Mouse (Mus musculus): ENCODE data around the gene Lingo1. TPM values are rescaled to one million over a fixed set of nuclear protein-coding genes. Genes with fewer than 3 reads are reported as not detected.
A peak's percentile ranks its signal among the peaks of the same experiment; 100 is the strongest.

Gene Lingo1
- total RNA-seq (2022) = 1 to 10 TPM; 1.2 to 2.3 (median 1.8) TPM

DNA sequence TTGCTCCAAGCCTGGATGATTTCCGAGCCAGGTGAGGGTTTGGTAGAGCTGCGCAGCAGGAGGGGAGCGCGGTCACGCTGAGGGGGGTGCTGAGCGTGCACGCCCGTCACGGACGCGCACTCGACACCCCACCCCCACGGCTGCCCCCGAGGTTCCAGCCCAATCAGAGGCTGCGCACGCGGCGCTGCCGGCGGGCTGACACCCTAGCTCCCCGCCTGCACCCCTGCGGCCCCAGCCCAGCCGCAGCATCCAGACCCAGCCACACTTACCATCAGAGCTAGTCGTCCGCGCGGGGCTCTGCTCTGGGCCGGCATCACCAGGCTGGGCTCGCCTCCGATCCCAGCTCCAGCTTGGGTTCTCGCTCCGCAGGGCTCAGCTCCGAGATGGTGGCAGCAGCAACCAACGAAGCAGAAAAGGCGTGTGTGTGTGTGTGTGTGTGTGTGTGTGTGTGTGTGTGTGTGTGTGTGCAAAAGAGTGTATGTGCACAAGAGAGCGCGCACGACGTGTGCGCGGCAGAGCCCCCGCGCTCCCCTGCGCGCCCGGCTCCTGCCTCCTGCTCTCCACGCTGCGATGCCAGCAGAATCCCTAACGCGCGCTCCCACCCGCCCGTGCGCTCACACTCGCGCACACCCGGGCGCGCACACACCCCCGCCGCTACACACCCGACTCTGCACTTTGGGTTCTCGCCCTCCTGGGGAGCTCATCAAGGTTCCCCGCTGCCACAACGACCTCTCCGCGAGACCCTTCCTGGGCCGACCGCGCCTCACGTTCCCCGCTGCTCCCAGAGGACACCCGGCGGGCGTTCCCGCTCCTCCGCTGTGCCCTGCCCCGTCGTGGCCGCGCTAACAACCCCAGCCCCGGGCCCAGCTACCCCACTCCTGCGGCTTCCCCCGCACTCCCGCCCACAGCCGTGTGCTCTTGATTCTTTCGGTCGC is at the start of gene Lingo1:
Lingo1 (minus strand) TSS at position 748 of the 935 bp plus-strand sequence.
- no peak for DNase-seq

DNA sequence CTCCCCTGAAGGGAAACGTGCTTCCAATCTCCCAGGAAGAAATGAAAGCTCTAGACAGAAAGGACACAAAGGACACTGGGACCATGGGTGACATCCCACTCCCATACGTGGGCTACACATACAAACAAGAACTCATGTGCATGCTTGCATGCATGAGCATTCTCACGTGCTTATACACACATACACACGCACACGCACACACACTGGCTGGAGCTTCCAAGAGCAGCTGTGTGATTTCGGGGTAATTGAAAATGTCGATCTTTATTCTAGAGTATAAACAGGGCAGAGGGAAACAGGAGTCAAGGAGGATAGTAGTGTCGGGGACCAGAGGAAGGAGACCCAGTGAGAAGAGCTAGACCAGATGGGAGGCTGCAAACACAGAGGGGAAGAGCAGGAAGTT is 48.4 kb upstream of the Lingo1 start:
- DNase-seq = no peak

GRCm38 (mm10) chr9:56843679-56844188 is 47.5 kb upstream of the Lingo1 start:
- DNase-seq = peak; percentile 44

- DNase-seq = no peak
Observed at GRCm38 (mm10) chr9:56842303-56842719, 46.0 kb upstream of the Lingo1 start.

GRCm38 (mm10) chr9:56841864-56842263 is 45.6 kb upstream of the Lingo1 start:
- no peak for DNase-seq

- DNase-seq = no peak
Observed at GRCm38 (mm10) chr9:56840721-56841120, 44.5 kb upstream of the Lingo1 start.

DNA sequence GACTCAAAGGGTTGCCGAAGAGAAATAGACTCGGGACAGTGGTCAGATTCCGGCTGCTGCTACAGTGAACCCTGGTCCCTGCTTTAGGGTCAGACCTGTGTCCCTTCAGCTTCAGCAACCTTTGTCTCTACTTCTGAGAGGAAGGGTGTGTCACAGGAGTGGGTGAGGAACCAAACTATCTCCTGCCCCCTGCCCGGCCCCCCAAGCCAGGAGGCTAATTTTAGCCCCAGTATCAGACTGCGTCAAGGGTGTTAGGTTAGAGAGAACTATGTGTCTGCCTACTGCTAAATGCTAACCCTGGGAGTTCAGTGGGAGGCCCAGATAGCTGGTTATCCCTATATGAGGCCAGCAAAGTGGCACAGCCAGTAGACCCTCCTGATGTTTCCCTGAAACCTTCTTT is 38.9 kb upstream of the Lingo1 start:
- no peak for DNase-seq

DNA sequence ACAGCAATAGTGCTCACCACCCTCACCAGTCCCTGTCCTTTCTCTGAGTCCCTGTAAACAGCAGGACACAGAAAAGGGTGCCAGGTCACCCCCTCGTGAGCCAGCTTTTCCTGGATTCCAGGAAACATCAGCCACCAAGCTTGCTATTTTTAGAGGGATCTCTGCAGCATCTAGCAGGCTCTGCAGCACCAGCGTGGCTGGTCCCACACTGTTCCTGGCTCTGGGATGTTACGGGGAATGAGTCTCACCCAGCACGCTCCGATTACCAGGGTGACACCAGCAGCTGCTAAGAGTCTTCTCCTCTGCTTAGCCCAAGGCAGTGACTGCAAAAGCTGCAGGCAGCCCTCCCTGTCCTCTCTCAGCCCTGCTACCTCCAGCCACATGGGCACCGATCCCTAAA is 36.6 kb upstream of the Lingo1 start:
- DNase-seq = no peak

DNA sequence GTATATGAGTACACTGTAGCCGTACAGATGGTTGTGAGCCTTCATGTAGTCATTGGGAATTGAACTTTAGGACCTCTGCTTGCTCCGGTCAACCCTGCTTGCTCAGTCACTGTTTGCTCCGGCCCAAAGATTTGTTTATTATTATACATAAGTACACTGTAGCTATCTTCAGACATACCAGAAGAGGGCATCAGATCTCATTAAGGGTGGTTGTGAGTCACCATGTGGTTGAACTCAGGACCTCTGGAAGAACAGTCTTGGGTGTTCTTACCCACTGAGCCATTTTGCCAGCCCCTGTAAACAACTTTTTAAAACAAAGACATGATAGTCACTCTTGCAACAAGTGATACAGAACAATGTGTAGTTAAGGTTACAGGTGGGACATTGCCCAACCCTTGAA is 35.6 kb upstream of the Lingo1 start:
- no peak for DNase-seq

DNA sequence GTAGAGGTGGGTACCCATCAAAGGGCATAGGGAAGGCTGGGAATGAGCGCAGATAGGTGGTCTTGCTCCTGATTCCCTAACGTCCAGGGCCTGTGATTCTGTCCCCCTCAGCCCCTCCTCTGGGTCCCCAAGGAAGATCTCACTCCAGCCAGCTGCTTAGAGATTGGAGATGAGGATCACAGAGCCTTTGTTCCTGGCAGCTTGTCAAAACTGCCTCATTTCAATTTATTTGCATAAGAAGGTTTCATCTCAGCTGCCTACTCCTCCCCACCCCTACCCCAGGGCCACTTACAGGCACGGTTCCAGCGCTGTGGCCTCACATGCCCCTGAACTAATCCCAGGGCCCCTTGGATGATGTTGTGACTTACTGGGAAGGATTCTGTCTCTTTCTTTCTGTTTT is 33.9 kb upstream of the Lingo1 start:
- peak; percentile 20 for DNase-seq

DNA sequence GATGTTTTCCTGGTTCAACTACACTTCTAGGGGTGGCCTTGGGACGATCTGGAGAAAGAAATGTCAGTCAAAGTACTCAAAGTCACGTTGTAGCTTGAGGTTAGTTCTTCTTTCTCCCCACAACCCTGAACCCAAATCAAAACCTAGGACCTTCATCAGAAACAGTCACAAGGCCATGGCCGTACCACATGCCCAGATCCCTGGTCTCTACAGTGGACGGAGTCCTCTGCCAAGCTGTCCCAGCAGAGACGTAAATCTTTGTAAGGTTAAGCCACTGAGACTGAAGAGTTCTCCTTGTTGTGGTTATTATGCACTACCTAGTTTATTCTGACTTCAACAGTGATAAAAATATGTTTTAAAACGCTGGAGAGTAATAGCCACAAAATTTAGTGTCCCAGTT is 32.6 kb upstream of the Lingo1 start:
- DNase-seq = peak; percentile 46

DNA sequence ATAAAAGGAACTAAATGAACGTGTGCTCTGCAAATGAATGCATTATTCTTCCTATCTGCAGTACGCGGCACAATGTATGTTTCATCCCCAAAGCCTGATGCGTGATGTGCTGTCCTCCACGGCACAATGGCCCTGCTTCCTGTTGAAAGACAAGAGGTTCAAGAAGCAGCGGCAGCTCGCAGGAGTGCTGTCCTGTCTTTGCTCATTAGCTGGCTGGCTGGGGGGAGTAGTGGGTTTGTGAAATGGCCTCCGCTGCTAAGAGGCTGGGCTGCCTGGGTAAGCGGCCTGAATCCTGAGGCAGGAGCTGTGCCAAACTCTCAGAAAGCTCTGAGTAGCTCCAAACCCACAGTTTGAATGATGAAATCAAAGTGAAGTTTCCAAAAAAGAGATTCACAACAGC is 31.9 kb upstream of the Lingo1 start:
- DNase-seq = no peak

DNA sequence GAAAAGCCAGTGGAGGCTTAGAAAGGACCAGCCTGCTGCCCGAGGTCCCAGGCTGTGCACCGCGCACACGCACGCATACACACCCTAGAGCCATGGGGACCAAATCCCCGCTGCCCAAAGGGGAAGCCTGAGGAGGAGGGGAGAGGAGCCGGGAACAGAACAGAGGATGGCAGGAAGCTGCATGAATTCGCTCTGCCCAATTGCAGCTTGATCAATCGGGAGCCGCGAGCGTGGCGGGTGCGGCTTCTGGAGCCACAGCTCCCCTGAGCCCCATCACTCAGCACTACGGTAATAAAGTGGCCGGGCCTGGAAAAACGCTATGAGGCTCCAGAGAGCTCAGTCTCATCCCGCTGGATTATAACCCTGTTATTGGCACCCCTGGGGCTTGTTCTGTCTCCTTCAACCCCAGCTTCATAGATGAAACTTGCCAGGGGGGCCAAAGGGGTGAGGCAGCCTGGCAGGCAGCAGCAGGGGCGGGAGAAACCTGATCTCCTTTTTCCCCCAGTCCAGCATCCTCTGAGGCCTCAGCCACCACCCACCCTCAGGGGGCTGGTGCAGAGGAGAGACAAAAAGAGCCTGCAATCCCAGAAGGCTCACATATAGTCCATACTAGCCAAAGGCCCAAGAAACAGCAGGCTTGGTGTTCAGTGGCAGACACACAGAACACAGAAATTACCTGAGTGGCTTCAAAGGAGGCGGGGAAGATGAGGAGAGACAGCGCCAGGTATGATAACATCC is 29.4 kb upstream of the Lingo1 start:
- no peak for DNase-seq

- DNase-seq = no peak
Observed at GRCm38 (mm10) chr9:56824900-56825299, 28.6 kb upstream of the Lingo1 start.

DNA sequence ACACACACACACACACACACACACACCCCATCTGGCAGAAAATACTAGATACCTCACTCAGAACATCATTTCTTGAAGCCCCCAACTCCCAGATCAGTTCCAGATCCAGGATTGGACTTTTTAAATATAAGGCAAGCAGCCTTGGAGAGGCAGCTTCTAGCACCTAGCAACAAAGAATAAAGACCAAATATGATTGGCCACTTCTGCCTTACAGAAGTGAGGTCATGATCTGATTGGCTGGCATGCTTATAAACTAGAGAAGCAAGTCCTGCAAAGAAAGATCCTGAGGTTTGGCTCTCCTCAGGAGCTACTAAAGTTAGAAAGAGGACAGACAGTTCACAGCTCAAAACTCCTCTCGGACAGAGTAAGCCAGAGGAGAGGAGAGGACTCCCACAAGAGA is 14.6 kb upstream of the Lingo1 start:
- DNase-seq = no peak

GRCm38 (mm10) chr9:56807990-56808389 is 11.7 kb upstream of the Lingo1 start:
- no peak for DNase-seq

- no peak for DNase-seq
Observed at GRCm38 (mm10) chr9:56803146-56803545, 6.9 kb upstream of the Lingo1 start.

- DNase-seq = peak; percentile 29
Observed at GRCm38 (mm10) chr9:56797876-56798275, 1.6 kb upstream of the Lingo1 start.

GRCm38 (mm10) chr9:56796656-56797131 is 426 bp upstream of the Lingo1 start:
- DNase-seq = no peak

DNA sequence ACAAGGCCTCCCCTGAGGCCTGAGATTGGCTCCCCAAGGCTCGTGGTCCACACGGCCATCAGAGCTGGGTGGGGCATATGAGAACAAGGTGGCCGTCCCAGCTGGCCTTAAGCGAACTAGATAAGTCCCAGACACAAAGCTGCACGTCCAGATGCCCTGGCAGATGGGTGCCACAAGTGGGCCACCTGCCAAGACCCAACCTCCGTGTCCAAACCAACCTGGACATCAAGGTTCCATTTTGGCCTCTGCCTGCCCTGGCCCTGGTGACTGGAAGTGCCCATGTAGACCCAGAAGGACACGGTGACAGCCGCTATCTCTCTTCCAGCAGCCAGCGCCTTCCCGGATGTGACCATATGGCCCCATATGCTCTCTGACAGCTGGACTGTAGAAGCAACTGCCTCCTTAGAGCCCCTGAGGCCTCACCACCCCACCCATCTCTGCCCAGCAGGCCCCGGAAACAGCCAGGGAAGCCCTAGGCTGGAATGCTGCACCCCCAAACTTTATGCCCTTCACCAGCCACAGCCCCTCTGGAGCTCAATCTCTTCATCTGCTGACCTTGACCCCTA is 4.5 kb downstream of the Lingo1 start:
- no peak for DNase-seq

- no peak for DNase-seq
Observed at GRCm38 (mm10) chr9:56784576-56784975, 11.7 kb downstream of the Lingo1 start.

- no peak for DNase-seq
Observed at GRCm38 (mm10) chr9:56776881-56777801, 19.1 kb downstream of the Lingo1 start.
